Mouse (Mus musculus) T-helper 17 cell (primary cell): ENCODE results near the gene Cdk2ap1.
"Not testable (repeated sequence)": the region's sequence is repeated elsewhere in the genome, so short reads cannot be mapped to it uniquely, and the experiment has no call there.

Source experiments
- in situ Hi-C, 2 experiments: fragments of 300-600 bp; cut with MboI, MseI; formaldehyde crosslinking; loops; 1 replicate in 1 of 2; 2 replicates in 1 of 2; pipeline ENCODE4 v1.15.1; 2025; ENCODE audit warnings: high pct_unique_total_duplicates in 2 of 2

Gene Cdk2ap1

GRCm38 (mm10) chr5:124362982-124363381 lies at the start of gene Cdk2ap1:
TSS of gene Cdk2ap1 (minus strand) at chr5:124363082.
- in situ Hi-C loops = not testable (repeated sequence)

DNA sequence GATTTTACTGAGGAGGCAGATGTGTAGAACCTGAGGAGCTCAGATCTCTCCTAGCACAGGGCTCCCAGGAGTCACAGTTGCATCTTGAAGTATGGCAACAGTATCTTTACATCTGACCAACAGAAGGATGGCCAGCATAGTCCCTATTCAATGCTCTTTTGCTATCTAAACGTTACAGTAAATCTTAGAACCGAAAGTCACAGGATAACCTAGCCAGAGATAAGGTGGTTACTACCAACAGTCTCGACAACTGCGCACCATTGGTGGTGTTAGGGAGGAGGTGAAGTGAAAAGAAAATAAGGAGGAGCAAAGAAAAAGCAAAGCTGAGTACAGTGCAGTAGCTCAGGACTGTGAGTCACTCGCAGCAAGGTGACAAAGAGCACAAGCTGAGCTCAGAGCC lies 49.3 kb upstream of the Cdk2ap1 start:
- in situ Hi-C loops = loop anchor here in 1 of 2 experiments (25.0 kb wide), 1 partner anchor 1925 kb away; no protein-coding TSS in a partner anchor

DNA sequence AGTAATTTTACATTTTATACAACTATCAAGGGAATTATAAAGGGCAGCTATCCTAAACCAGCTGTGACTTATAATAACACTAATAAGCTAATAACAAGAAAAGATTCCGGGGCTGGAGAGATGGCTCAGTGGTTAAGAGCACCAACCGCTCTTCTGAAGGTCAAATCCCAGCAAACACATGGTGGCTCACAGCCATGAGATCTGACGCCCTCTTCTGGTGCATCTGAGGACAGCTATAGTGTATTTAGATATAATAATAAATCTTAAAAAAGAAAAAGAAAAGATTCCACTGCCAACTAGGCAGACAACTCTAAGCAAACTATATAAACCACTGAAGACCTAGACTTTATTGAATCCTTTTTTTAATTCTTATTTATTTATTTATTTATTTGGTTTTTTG lies 47.9 kb upstream of the Cdk2ap1 start:
- in situ Hi-C loops = loop anchor here in 1 of 2 experiments (25.0 kb wide), 1 partner anchor 1924 kb away; no protein-coding TSS in a partner anchor

DNA sequence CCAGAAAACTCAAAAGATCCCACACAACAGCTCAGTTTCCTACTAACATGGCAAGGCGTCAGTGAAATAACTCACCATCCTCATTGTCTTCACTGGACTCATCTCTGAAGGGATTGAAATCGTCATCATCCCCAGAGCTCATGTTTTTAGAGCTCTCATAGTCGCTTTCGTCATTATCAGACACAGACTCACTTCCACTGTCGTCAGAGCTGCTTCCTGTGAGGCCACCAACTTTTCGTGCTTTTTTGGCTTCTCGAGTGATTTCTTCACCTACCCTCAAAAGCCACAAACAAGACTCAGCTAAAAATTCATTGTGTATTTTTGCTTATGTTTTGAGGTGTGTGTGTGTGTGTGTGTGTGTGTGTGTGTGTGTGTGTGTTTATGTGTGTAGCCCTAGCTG lies 30.8 kb upstream of the Cdk2ap1 start:
- in situ Hi-C loops = loop anchor here (10.0 to 25.0 kb wide), 3 partner anchors 1499 to 1956 kb away; no protein-coding TSS in a partner anchor

DNA sequence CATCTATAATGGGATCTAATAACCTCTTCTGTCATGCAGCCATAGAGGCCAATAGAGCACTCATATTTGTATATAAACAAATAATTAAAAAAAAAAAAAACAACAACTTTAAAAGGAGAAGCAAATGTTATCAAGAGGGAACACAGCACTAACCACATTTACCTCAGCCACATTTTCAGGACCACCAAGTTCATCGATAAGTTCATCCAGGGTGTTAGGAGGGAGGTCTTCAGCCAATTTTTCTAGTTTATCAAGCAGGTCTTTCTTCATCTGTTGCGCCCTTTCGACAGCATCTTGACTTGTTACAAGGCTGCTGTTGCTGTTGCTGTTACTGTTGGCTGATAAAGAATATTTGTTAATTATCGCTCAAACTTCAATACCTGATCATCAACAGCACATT lies 29.5 kb upstream of the Cdk2ap1 start:
- in situ Hi-C loops = loop anchor here (10.0 to 25.0 kb wide), 3 partner anchors 1498 to 1955 kb away; no protein-coding TSS in a partner anchor

GRCm38 (mm10) chr5:124387932-124388331 lies 25.1 kb upstream of the Cdk2ap1 start:
- in situ Hi-C loops = loop anchor here (5.0 to 25.0 kb wide), 3 partner anchors 69 to 1951 kb away; no protein-coding TSS in a partner anchor

- in situ Hi-C loops = loop anchor here (10.0 to 25.0 kb wide), 2 partner anchors 605 to 1943 kb away; no protein-coding TSS in a partner anchor
Measured at GRCm38 (mm10) chr5:124380121-124380520, 17.2 kb upstream of the Cdk2ap1 start.

GRCm38 (mm10) chr5:124377149-124377548 lies 14.3 kb upstream of the Cdk2ap1 start:
- in situ Hi-C loops = loop anchor here in 1 of 2 experiments (25.0 kb wide), 1 partner anchor 1940 kb away; no protein-coding TSS in a partner anchor

GRCm38 (mm10) chr5:124376401-124376800 lies 13.5 kb upstream of the Cdk2ap1 start:
- in situ Hi-C loops = loop anchor here in 1 of 2 experiments (25.0 kb wide), 1 partner anchor 1939 kb away; no protein-coding TSS in a partner anchor

- in situ Hi-C loops = loop anchor here (5.0 kb wide), 1 partner anchor 338 kb away; no protein-coding TSS in a partner anchor
Measured at GRCm38 (mm10) chr5:124374298-124374697, 11.4 kb upstream of the Cdk2ap1 start.

GRCm38 (mm10) chr5:124366721-124367120 lies 3.8 kb upstream of the Cdk2ap1 start:
- in situ Hi-C loops = no loop called here

DNA sequence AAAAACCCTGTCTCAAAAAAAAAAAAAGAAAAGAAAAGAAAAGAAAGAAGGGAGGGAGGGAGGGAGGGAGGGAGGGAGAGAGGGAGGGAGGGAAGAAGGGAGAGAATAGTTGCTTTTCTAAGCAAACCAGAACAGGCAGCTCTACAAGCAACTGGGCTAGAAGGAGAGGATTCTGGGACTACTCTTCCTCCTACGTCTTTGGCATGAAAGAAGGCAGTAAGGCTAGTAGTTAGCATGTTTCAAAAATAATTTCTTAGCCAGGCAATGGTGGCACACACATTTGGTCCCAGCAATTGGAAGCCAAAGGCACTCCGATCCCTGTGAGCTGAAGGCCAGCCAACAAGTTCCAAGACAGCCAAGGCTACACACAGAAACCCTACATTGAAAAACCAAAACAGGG lies 2.9 kb upstream of the Cdk2ap1 start:
- in situ Hi-C loops = no loop called here

GRCm38 (mm10) chr5:124364173-124364918 lies 1.5 kb upstream of the Cdk2ap1 start:
- in situ Hi-C loops = no loop called here

GRCm38 (mm10) chr5:124359641-124360040 lies 3.2 kb downstream of the Cdk2ap1 start:
- in situ Hi-C loops = loop anchor here in 1 of 2 experiments (10.0 kb wide), 1 partner anchor 185 kb away; the partner anchor contains the start of gene Tmed2

- in situ Hi-C loops = loop anchor here in 1 of 2 experiments (10.0 kb wide), 1 partner anchor 188 kb away; the partner anchor contains the start of gene Tmed2
Measured at GRCm38 (mm10) chr5:124356695-124357094, 6.2 kb downstream of the Cdk2ap1 start.

DNA sequence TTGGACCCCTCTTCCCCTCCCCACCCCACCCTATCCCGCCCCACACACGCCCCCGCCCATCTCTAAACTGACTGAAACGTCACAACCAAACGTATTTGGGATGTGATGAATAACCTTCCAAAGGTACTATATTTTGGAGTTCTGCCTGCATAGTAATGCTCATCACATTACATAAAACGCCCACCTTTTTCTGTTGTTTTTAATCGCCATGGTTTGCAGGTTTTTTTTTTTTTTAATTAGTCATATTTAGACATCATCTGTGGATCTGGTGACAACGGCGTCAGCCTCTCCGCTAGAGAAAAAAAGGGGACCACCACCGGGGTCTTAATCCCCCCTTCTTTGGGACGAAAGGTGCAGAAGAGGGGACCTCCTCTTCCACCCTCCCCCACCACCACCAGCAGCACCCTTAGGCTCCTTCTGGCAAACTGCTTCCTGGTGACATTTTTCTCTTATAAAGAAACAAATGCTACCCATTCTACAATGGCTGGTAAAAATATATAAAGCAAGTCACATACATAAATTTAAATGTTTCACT lies 7.4 kb downstream of the Cdk2ap1 start:
- in situ Hi-C loops = loop anchor here in 1 of 2 experiments (10.0 kb wide), 1 partner anchor 189 kb away; the partner anchor contains the start of gene Tmed2

- in situ Hi-C loops = loop anchor here in 1 of 2 experiments (10.0 kb wide), 1 partner anchor 190 kb away; the partner anchor contains the start of gene Tmed2
Measured at GRCm38 (mm10) chr5:124354574-124355424, 8.1 kb downstream of the Cdk2ap1 start.

DNA sequence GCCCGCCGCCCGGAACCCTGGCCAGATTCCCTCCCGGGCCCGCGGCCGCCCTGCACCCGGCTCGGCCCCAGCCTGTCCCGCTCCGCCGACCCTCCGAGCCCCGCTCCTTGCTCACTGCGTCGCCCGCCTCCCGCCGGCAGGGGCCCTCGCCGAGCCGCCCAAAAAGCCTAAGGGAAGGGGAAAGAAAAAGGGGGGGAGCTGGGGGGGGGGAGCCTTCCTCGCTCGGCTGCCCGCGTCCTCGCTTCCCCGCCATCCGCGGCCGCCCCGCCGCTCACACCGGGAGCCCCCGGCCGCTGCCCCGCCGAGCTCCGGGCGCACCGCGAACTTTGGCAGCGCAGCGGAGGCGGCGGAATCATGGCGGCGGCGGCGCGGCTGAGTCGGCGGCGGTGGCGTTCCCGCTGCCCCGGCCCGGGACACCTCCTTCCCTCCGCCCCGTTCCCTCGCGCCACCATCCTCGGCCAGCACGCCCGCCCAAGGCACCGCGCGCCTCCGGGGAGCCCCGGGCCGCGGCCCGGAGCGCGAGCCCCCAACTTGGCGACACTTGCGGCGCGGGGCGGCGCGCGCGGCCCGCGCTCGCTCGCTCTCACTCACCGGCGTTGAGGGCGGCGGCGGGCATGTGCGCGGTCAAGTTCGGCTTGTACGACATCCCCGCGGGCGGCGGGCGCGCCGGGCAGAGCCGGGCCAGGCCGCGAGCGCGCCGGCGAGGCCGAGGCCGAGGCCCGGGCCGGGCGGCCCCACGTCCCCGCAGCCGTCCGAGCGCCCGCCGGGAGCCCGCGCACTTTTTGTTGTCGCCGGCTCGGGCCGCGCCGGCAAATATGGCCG lies 8.9 kb downstream of the Cdk2ap1 start:
- in situ Hi-C loops = loop anchor here in 1 of 2 experiments (10.0 kb wide), 1 partner anchor 191 kb away; the partner anchor contains the start of gene Tmed2

DNA sequence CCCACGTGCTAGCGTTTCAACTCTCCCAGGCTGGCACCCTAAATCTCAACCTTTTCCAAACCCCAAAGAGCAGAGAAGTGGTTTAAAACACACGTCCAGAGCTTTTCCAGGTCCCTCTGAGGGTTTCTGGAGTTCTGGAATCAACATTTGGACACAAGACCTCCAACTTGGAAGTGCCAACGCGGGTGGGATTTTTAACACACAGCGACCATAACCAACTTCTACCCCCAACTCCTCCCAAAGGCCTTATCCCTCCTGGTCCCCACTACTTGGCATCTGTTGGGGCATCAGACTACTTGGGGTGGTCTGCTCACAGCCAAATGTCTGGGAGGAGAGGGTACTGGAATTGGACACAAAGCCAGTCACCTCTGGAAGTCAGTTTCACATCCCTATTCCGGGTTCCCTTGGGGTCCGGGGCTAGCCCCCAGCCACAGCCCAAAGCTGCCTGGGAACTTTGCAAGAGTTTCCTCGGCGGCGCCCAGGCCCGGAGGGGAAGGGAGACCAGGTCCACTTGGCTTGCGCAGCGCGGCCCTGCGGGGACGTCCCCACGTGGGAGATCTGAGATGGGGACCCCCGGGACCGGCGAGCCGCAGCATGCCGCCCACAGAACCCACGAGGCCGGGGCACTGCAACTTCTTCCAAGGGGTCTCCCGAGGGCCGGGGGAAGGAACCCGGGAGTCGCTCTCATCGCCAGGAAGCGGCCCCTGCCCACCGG lies 9.7 kb downstream of the Cdk2ap1 start:
- in situ Hi-C loops = loop anchor here in 1 of 2 experiments (10.0 kb wide), 1 partner anchor 192 kb away; the partner anchor contains the start of gene Tmed2
